Mouse (Mus musculus): ENCODE results near the gene Dnpep.

DNA sequence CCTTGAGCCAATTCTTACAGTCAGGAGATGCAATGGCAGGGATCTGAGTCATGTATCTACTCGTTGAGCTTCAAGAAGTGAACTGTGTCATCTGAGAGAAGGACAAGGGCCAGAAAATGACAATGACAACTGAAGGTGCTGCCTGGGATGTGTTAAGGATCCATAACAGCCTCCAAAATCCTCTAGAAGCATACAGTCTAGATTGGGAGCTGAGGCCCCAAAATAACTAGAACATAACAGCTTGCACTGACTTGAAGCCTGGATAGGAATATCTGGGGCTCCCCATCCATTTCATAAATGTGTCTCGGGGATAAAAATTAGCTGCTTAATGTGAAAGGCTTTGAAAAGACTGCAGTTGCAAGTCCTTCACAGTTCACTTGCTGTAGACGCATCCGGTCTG lies 40.2 kb upstream of the Dnpep start:
- TF ChIP-seq CTCF (IDR thresholded peaks at IDR 0.05; ENCODE audit: extremely low read depth, insufficient read length, insufficient replicate concordance, low read depth, low read length) (no peak), POLR2A (IDR thresholded peaks at IDR 0.05; ENCODE audit: low read depth, low read length) (no peak)

Data from small intestine, adult 2 months (tissue).